8 mouse cellular contexts compared by ENCODE assay signal in the genomic region with DNA sequence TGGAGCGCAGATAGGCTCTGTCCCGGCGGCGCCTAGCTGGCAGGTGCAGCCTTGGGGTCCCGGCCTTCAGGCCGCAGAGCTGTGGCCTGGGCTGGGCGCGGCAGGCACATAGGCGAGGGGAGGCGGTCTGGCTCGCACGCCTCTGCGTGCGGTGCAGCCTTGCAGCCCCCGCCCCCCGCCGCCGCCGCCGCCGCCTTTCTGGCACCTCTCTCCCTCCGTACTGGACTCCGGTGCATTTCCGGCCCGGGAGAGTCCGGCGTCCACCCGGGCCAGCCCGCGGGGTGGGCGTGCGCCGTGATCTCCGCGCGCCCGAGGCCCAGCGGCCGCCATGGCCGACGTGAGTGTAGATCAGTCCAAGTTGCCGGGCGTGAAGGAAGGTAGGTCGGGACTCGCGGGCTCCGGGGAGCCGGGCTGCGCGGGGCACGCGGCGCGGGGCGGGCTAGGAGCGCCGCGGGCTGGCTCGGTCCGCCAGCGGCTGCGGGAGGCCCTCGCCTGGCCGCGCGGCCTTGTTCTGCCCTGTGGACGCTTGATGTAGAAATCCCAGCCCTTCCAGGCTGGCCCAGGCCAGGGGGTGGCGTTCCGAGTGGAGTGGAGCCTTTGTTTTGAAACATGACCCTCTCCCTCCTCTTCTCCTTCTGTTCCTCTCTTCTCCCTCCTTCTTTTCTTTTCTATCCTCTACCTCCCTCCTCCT. TPM values are rescaled to one million over a fixed set of nuclear protein-coding genes. Genes with fewer than 3 reads are reported as not detected.
A peak's percentile ranks its signal among the peaks of the same experiment; 100 is the strongest.
DNase-seq lines count a peak whose midpoint lies in the region; ATAC-seq and TF ChIP-seq lines count a peak whose summit lies in the region.

Gene Ccdc50 (plus strand): TSS at position 109 of the 691 bp plus-strand sequence.

- H3K9ac ChIP-seq in hindbrain, embryonic 13.5 days: peak within 1 kb of the TSS; percentile 98

- no peaks in the 10 kb centered on the region for H3K9me3 ChIP-seq in hindbrain, embryonic 13.5 days

- POLR2A ChIA-PET in Patski (lab: Charles Lee): interaction anchor here (1.3 kb wide), 1 partner anchor 64 kb away, joined by 3 read pairs; no protein-coding TSS in a partner anchor

- H3K4me2 ChIP-seq in hindbrain, embryonic 13.5 days: peak within 1 kb of the TSS; percentile 71

- H3K4me3 ChIP-seq in hindbrain, embryonic 13.5 days: peak within 1 kb of the TSS; percentile 92

- no peak for TF ChIP-seq CTCF in Patski (IDR thresholded peaks at IDR 0.05)

- in situ Hi-C loops in Patski (cut with MboI; ENCODE audit: low pct_unique_long_range_greater_than_20kb): no loop called here

- H3K36me3 ChIP-seq in hindbrain, embryonic 13.5 days: no peaks in the 10 kb centered on the region

- H3K27me3 ChIP-seq in Patski: no peaks in the 10 kb centered on the region
- H3K27me3 ChIP-seq in hindbrain, embryonic 13.5 days: no peaks in the 10 kb centered on the region

- under 1% methylated on average over 69 of the region's 69 CpGs for WGBS in hindbrain, embryonic 13.5 days

- peak within 1 kb of the TSS; percentile 98 for H3K27ac ChIP-seq in hindbrain, embryonic 13.5 days

- CTCF ChIA-PET in Patski (lab: Charles Lee): interaction anchor here (1.1 to 1.4 kb wide), 2 partner anchors 10 to 1048 kb away, joined by 3 read pairs; no protein-coding TSS in a partner anchor

- ATAC-seq in Patski: peak; percentile 89
- peak; percentile 96 for ATAC-seq in hindbrain, embryonic 13.5 days (ENCODE audit: low FRiP score)

- peaks cover 37% of the 10 kb centered on the region for H3K4me1 ChIP-seq in hindbrain, embryonic 13.5 days (replicated peaks)

- peak; percentile 22 for DNase-seq in Patski (ENCODE audit: low read depth, low spot score)
- DNase-seq in cerebellum, postnatal 14 days: peak; percentile 82 to 85
- DNase-seq in frontal cortex, postnatal 25 days (ENCODE audit: low spot score in 2 of 2): peak; percentile 59 to 62
- DNase-seq in left cerebral cortex, adult 11 months (ENCODE audit: low spot score): peak; percentile 60
- DNase-seq in lung, postnatal 4 days: peak; percentile 84 to 90
- peak; percentile 61 for DNase-seq in retina, postnatal 7 days (ENCODE audit: low read depth, low spot score)
- DNase-seq in urinary bladder, adult 2 months (ENCODE audit: low spot score): peak; percentile 81

RNA-seq across cellular contexts. Expression of gene Ccdc50, which starts in this region (rescaled TPM):
- 120 TPM for polyA plus RNA-seq in Patski (2021)
- 52.7 and 55.4 TPM in 2 replicates for polyA plus RNA-seq in hindbrain, embryonic 13.5 days (2015; fragmentation: Nextera tagmentation; extraction: Ambion mirVana)
- polyA plus RNA-seq in urinary bladder, adult 2 months (2012; rRNA removed): 40.9 and 41.3 TPM in 2 replicates

Comparison
In these comparisons a context has a peak if more than half of its experiments do, and no peak if none do; other contexts are left out.
1. Peak in every context shown above with its lines: DNase-seq, ATAC-seq, H3K4me3 ChIP-seq and H3K27ac ChIP-seq.
2. DNase-seq: peak in every context shown above with its lines; median percentile 87 in lung, postnatal 4 days; 84 in cerebellum, postnatal 14 days; 81 in urinary bladder, adult 2 months; 61 in retina, postnatal 7 days; 60 in frontal cortex, postnatal 25 days; 60 in left cerebral cortex, adult 11 months; 22 in Patski.